Mouse (Mus musculus) bone marrow macrophage, adult 2 months (primary cell): ENCODE results near the gene Zmym6.

ENCODE experiments used
- CTCF ChIP-seq: IDR thresholded peaks from 2 replicates; pipeline ENCODE4 v1.5.1; 2012; ENCODE audit warnings: low read depth, mild to moderate bottlenecking, low read length, moderate library complexity
- POLR2A ChIP-seq: IDR thresholded peaks from 2 replicates; pipeline ENCODE4 v1.6.1; 2012; ENCODE audit warnings: mild to moderate bottlenecking, low read depth, low read length, borderline replicate concordance

GRCm38 (mm10) chr4:127169346-127170221, 92.4 kb downstream of the Zmym6 start:
- TF ChIP-seq POLR2A (no peak), CTCF (no peak)
